Mouse (Mus musculus): ENCODE measurements at regions not wholly inside any gene's neighbourhood (a gene's known extent, or its start where the extent isn't known, plus 50 kb on each side); places are given as distances from the start of the nearest gene placed in this dataset.

DNA sequence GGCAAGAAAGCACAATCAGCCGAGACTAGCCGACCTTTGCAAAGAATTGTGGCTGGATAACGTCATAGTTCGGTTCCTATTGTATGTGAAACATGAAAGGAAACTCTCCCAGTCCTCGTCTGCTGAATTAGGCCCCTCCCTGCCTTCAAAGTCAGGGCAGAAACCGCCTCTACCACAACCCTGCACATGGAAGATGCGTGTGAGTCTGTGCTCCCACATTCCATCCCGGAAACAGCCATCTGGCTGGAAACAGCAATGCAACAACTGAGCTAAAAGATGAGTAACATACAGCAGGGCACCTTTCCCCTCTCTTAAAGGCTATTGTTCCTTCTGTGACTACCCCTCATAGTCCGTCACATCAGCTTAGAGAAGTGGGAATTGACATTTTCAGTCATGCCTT lies 422.1 kb upstream of the Prickle1 start:
- TF ChIP-seq CTCF (IDR thresholded peaks at IDR 0.05; ENCODE audit: low read depth) = no peak
- TF ChIP-seq EP300 (IDR thresholded peaks at IDR 0.05; ENCODE audit: low read depth) = no peak

Data from liver, embryonic 14.5 days (tissue).